Mouse (Mus musculus): Measurements from ENCODE around the gene Pik3ap1. TPM values are rescaled to one million over a fixed set of nuclear protein-coding genes. Genes with fewer than 3 reads are reported as not detected.

Gene Pik3ap1
- total RNA-seq, 2 experiments from 2014 or later, result 2.2 to 2.7 TPM

DNA sequence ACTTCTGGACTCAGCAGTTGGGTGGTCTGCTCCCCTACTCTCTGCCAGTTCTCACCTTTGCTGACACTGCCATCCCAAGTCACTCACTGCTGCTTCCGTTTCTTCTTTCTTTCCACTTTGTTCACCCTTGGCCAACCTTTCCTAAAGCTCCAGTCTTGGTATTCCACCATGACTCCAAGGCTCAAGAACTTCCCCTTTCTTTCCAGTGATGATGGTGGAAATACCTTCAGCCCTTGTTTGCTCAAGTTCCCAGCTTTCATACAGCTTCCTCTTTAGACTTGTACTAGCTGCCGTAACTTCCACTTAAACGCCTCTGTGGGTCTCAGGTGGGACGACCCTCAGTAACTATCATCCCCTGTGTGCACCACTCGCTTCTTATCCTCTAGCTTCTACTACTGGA lies 142.9 kb downstream of the Pik3ap1 start:
- DNase-seq (ENCODE audit: extremely low spot score in 1 of 2, low spot score in 1 of 2), result no peak

DNA sequence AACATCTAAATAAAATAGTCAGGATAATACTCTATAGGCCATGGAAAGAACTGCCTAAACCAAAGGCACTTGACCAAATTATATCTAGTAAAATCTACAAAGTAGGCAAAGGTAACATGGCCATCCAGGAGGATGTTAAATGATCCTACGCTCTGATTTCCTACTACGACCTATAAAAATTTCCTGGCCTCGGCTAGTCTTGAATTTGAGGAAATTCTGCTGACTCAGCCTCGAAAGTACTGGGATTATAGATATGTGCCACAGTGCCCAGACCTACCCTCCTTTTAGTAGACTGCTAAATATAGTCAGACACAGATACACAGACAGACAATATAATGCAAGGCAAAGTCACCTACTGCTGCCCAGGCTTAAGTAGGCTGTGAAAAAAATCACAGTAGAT lies 151.2 kb downstream of the Pik3ap1 start:
- no peak for DNase-seq (ENCODE audit: extremely low spot score in 1 of 2, low spot score in 1 of 2)

Other genes with a start within 250 kb of the Pik3ap1 start
- gene Tll2, start 178.3 kb downstream of the Pik3ap1 start, total RNA-seq (2021), result 1 to 10 TPM in 1 of 2 experiments, under 1 TPM in 1; 0.89 to 1.1 TPM
- 100 to 1,000 TPM; 120 to 125 TPM for gene Tm9sf3, start 121.1 kb downstream of the Pik3ap1 start, total RNA-seq (2021)
- gene Lcor, start 97.5 kb upstream of the Pik3ap1 start, total RNA-seq (2021), result 10 to 100 TPM; 16.2 to 19.0 TPM
- 10 to 100 TPM; 11.2 to 14.0 TPM for gene Gm340, start 197.3 kb upstream of the Pik3ap1 start, total RNA-seq (2021)